Mouse (Mus musculus): ENCODE data around the gene Spc24.

The Spc24 gene

GRCm38 (mm10) chr9:21747238-21747774, 12.8 kb downstream of the Spc24 start:
- Histone ChIP-seq H3K36me3 (ENCODE audit: control insufficient read depth, insufficient read depth, low read length, poor library complexity, severe bottlenecking) (peaks cover 4% of the 10 kb centered on the region; the same call in 1 of the 2 replicates), H3K27me3 (ENCODE audit: control insufficient read depth, insufficient read depth, low read length, poor library complexity, severe bottlenecking) (no peaks in the 10 kb centered on the region)
- no peak for DNase-seq (ENCODE audit: low read depth, low spot score)

GRCm38 (mm10) chr9:21741514-21741913, 18.6 kb downstream of the Spc24 start:
- DNase-seq (ENCODE audit: low read depth, low spot score): no peak
- no peaks in the 10 kb centered on the region for H3K27me3 ChIP-seq (ENCODE audit: control insufficient read depth, insufficient read depth, low read length, poor library complexity, severe bottlenecking)
- H3K36me3 ChIP-seq (ENCODE audit: control insufficient read depth, insufficient read depth, low read length, poor library complexity, severe bottlenecking): peaks cover 15% of the 10 kb centered on the region

- DNase-seq (ENCODE audit: low read depth, low spot score): no peak
- Histone ChIP-seq H3K27me3 (ENCODE audit: control insufficient read depth, insufficient read depth, low read length, poor library complexity, severe bottlenecking) (no peaks in the 10 kb centered on the region), H3K36me3 (ENCODE audit: control insufficient read depth, insufficient read depth, low read length, poor library complexity, severe bottlenecking) (peaks cover 15% of the 10 kb centered on the region)
These were observed 19.7 kb downstream of the Spc24 start for GRCm38 (mm10) chr9:21740427-21740826.

- DNase-seq (ENCODE audit: low read depth, low spot score): no peak
These were observed 21.3 kb downstream of the Spc24 start for GRCm38 (mm10) chr9:21738776-21739175.

GRCm38 (mm10) chr9:21737188-21737587, 22.9 kb downstream of the Spc24 start:
- Histone ChIP-seq H3K27me3 (ENCODE audit: control insufficient read depth, insufficient read depth, low read length, poor library complexity, severe bottlenecking) (no peaks in the 10 kb centered on the region), H3K36me3 (ENCODE audit: control insufficient read depth, insufficient read depth, low read length, poor library complexity, severe bottlenecking) (peaks cover 14% of the 10 kb centered on the region)
- no peak for DNase-seq (ENCODE audit: low read depth, low spot score)

More at GRCm38 (mm10) chr9:21738776-21739175, 21.3 kb downstream of the Spc24 start:
- Histone ChIP-seq H3K36me3 (ENCODE audit: control insufficient read depth, insufficient read depth, low read length, poor library complexity, severe bottlenecking) (peaks cover 15% of the 10 kb centered on the region), H3K27me3 (ENCODE audit: control insufficient read depth, insufficient read depth, low read length, poor library complexity, severe bottlenecking) (no peaks in the 10 kb centered on the region)

GRCm38 (mm10) chr9:21736580-21736979, 23.5 kb downstream of the Spc24 start:
- H3K36me3 ChIP-seq (ENCODE audit: control insufficient read depth, insufficient read depth, low read length, poor library complexity, severe bottlenecking): peaks cover 14% of the 10 kb centered on the region
- no peak for DNase-seq (ENCODE audit: low read depth, low spot score)

GRCm38 (mm10) chr9:21735126-21735525, 25.0 kb downstream of the Spc24 start:
- Histone ChIP-seq H3K27me3 (ENCODE audit: control insufficient read depth, insufficient read depth, low read length, poor library complexity, severe bottlenecking) (no peaks in the 10 kb centered on the region), H3K36me3 (ENCODE audit: control insufficient read depth, insufficient read depth, low read length, poor library complexity, severe bottlenecking) (peaks cover 14% of the 10 kb centered on the region)
- DNase-seq (ENCODE audit: low read depth, low spot score): no peak

More at GRCm38 (mm10) chr9:21736580-21736979, 23.5 kb downstream of the Spc24 start:
- no peaks in the 10 kb centered on the region for H3K27me3 ChIP-seq (ENCODE audit: control insufficient read depth, insufficient read depth, low read length, poor library complexity, severe bottlenecking)

- no peak for DNase-seq (ENCODE audit: low read depth, low spot score)
- Histone ChIP-seq H3K27me3 (ENCODE audit: control insufficient read depth, insufficient read depth, low read length, poor library complexity, severe bottlenecking) (no peaks in the 10 kb centered on the region), H3K36me3 (ENCODE audit: control insufficient read depth, insufficient read depth, low read length, poor library complexity, severe bottlenecking) (peaks cover 11% of the 10 kb centered on the region)
These were observed 26.1 kb downstream of the Spc24 start for GRCm38 (mm10) chr9:21733989-21734388.

- Histone ChIP-seq H3K36me3 (ENCODE audit: control insufficient read depth, insufficient read depth, low read length, poor library complexity, severe bottlenecking) (peaks cover 5% of the 10 kb centered on the region), H3K27me3 (ENCODE audit: control insufficient read depth, insufficient read depth, low read length, poor library complexity, severe bottlenecking) (no peaks in the 10 kb centered on the region)
- DNase-seq (ENCODE audit: low read depth, low spot score): no peak
These were observed 26.7 kb downstream of the Spc24 start for GRCm38 (mm10) chr9:21733446-21733845.

- H3K36me3 ChIP-seq (ENCODE audit: control insufficient read depth, insufficient read depth, low read length, poor library complexity, severe bottlenecking): peaks cover 3% of the 10 kb centered on the region; the same call in 1 of the 2 replicates
These were observed 27.8 kb downstream of the Spc24 start for GRCm38 (mm10) chr9:21732288-21732687.

GRCm38 (mm10) chr9:21729264-21729663, 30.8 kb downstream of the Spc24 start:
- Histone ChIP-seq H3K36me3 (ENCODE audit: control insufficient read depth, insufficient read depth, low read length, poor library complexity, severe bottlenecking) (peaks cover 3% of the 10 kb centered on the region; the same call in 1 of the 2 replicates), H3K27me3 (ENCODE audit: control insufficient read depth, insufficient read depth, low read length, poor library complexity, severe bottlenecking) (no peaks in the 10 kb centered on the region)
- no peak for DNase-seq (ENCODE audit: low read depth, low spot score)

More at GRCm38 (mm10) chr9:21732288-21732687, 27.8 kb downstream of the Spc24 start:
- H3K27me3 ChIP-seq (ENCODE audit: control insufficient read depth, insufficient read depth, low read length, poor library complexity, severe bottlenecking): no peaks in the 10 kb centered on the region
- DNase-seq (ENCODE audit: low read depth, low spot score): no peak

- Histone ChIP-seq H3K27me3 (ENCODE audit: control insufficient read depth, insufficient read depth, low read length, poor library complexity, severe bottlenecking) (no peaks in the 10 kb centered on the region), H3K36me3 (ENCODE audit: control insufficient read depth, insufficient read depth, low read length, poor library complexity, severe bottlenecking) (no peaks in the 10 kb centered on the region; the same call in 1 of the 2 replicates)
- no peak for DNase-seq (ENCODE audit: low read depth, low spot score)
These were observed 31.8 kb downstream of the Spc24 start for GRCm38 (mm10) chr9:21728261-21728832.

GRCm38 (mm10) chr9:21726218-21726975, 33.7 kb downstream of the Spc24 start:
- no peak for DNase-seq (ENCODE audit: low read depth, low spot score)
- H3K27me3 ChIP-seq (ENCODE audit: control insufficient read depth, insufficient read depth, low read length, poor library complexity, severe bottlenecking): no peaks in the 10 kb centered on the region
- H3K36me3 ChIP-seq (ENCODE audit: control insufficient read depth, insufficient read depth, low read length, poor library complexity, severe bottlenecking): no peaks in the 10 kb centered on the region; the same call in 1 of the 2 replicates

GRCm38 (mm10) chr9:21725224-21726121, 34.6 kb downstream of the Spc24 start:
- DNase-seq (ENCODE audit: low read depth, low spot score): no peak
- H3K36me3 ChIP-seq (ENCODE audit: control insufficient read depth, insufficient read depth, low read length, poor library complexity, severe bottlenecking): no peaks in the 10 kb centered on the region; the same call in 1 of the 2 replicates
- H3K27me3 ChIP-seq (ENCODE audit: control insufficient read depth, insufficient read depth, low read length, poor library complexity, severe bottlenecking): no peaks in the 10 kb centered on the region

Measured in splenic B cell, adult 2 months (primary cell).